Mouse (Mus musculus) neural tube, embryonic 11.5 days (tissue): ENCODE measurements at regions not wholly inside any gene's neighbourhood (a gene's known extent, or its start where the extent isn't known, plus 50 kb on each side); places are given as distances from the start of the nearest gene placed in this dataset.

Experiments used
- ATAC-seq: fragments of 200-750 bp; cut with Nextera tagmentation; 2 replicates; pipeline ENCODE4 v1.8.0; 2017; ENCODE audit warnings: moderate number of reproducible peaks, mild to moderate bottlenecking, moderate TSS enrichment, moderate library complexity; ENCODE audit not compliant: insufficient read depth, low FRiP score, low TSS enrichment
- DNase-seq: peaks from one replicate; pipeline ENCODE4 v3.0.0-alpha.2; 2015; ENCODE audit warnings: low spot score
- H3K27ac ChIP-seq: fragments of 300-500 bp; sonication (generic); 2 replicates; pipeline ENCODE4 v1.5.1; 2014; ENCODE audit warnings: low read depth, mild to moderate bottlenecking, low read length
- H3K27me3 ChIP-seq: fragments of 300-500 bp; sonication (generic); 2 replicates; pipeline ENCODE4 v1.6.1; 2014; ENCODE audit warnings: mild to moderate bottlenecking, low read length, mixed read lengths; ENCODE audit not compliant: control insufficient read depth, insufficient read depth
- H3K36me3 ChIP-seq: fragments of 300-500 bp; sonication (generic); 2 replicates; pipeline ENCODE4 v1.6.1; 2014; ENCODE audit warnings: mild to moderate bottlenecking, low read length, moderate library complexity, mixed read lengths; ENCODE audit not compliant: control insufficient read depth, insufficient read depth
- H3K4me1 ChIP-seq: fragments of 300-500 bp; sonication (generic); 2 replicates; pipeline ENCODE4 v1.6.1; 2014; ENCODE audit warnings: low read length, mixed read lengths; ENCODE audit not compliant: control insufficient read depth, insufficient read depth
- H3K4me2 ChIP-seq: fragments of 300-500 bp; sonication (generic); 2 replicates; pipeline ENCODE4 v1.6.1; 2014; ENCODE audit warnings: low read depth, mild to moderate bottlenecking, moderate library complexity
- H3K4me3 ChIP-seq: fragments of 300-500 bp; sonication (generic); 2 replicates; pipeline ENCODE4 v1.5.1; 2014; ENCODE audit warnings: low read depth, low read length
- H3K9ac ChIP-seq: fragments of 300-500 bp; sonication (generic); 2 replicates; pipeline ENCODE4 v1.6.1; 2014; ENCODE audit warnings: mild to moderate bottlenecking, low read length
- H3K9me3 ChIP-seq: fragments of 300-500 bp; sonication (generic); 2 replicates; pipeline ENCODE4 v1.6.1; 2016; ENCODE audit warnings: low read length; ENCODE audit not compliant: control insufficient read depth
- WGBS: fragments of 180-500 bp; shearing (Covaris S2); extraction: QIAGEN DNeasy Blood & Tissue Kit; methylation state at CpG from one replicate; pipeline ENCODE4 v1.1.7; 2014; 5-methylcytosine and 5-hydroxymethylcytosine counted together

DNA sequence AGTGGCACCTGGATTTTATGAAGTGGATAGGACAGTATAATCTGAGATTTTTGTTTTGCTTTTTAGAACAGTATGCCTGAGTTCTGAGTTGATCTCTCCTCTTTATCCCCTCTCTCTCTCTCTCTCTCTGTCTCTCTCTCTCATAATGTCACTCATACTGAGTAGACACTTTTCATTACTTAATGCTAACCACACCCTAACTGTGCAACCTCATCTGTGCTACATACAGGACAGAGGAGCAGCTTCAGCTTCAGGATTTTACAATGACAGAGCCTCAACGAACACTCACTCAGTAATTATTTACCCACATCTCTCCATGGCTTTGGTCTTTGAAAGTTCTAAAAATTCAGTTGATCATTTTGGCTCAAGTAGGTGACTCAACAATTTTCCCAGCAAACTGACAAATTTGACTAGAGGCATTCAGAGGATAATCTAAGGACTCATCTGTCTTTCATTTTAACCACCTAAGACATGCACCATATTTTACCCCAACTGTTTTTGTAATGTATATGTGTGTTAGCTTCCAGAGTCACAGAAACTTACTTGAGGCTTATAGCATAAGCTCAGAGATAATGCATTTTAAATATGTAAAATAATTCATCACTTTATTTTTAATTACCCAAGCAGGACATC is 256.4 kb upstream of the Myo3a start:
- no peaks in the 10 kb centered on the region for H3K9me3 ChIP-seq
- H3K4me2 ChIP-seq = no peak overlapping the region
- H3K9ac ChIP-seq = no peak overlapping the region
- DNase-seq (no peak), ATAC-seq (no peak)
- no peak overlapping the region for H3K4me3 ChIP-seq
- no peaks in the 10 kb centered on the region for H3K27me3 ChIP-seq
- H3K27ac ChIP-seq = no peak overlapping the region
- H3K4me1 ChIP-seq = no peaks in the 10 kb centered on the region
- 85% methylated on average over 1 of the region's 1 CpGs for WGBS
- H3K36me3 ChIP-seq = no peaks in the 10 kb centered on the region

DNA sequence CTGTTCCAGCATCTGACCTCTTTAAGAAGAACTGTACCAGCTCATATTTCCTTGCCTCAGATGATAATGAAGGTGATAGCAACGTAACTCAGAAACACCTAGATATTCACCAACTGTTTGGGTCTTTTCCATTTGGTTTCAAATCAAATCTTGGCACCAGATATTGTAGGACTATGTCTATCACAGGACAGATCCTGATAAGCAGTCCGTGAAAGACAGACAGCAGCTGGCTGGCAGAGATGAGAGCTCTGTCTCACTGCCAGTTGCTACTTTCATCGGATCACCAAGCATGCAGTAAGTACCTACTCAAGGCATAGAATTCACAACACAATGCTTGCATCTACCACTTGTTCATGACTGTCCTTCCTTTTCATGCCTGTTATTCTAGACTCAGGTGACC is 252.7 kb upstream of the Myo3a start:
- 90% methylated on average over 3 of the region's 3 CpGs for WGBS

GRCm38 (mm10) chr2:21975547-21975946 is 251.8 kb upstream of the Myo3a start:
- DNase-seq = no peak
- ATAC-seq = no peak
- Histone ChIP-seq H3K4me3 (no peak overlapping the region), H3K27me3 (no peaks in the 10 kb centered on the region), H3K9ac (no peak overlapping the region), H3K27ac (no peak overlapping the region), H3K36me3 (no peaks in the 10 kb centered on the region), H3K4me1 (no peaks in the 10 kb centered on the region), H3K4me2 (no peak overlapping the region), H3K9me3 (no peaks in the 10 kb centered on the region)
- WGBS = 46% methylated on average over 1 of the region's 1 CpGs

More for the DNA sequence above, 252.7 kb upstream of the Myo3a start:
- H3K4me1 ChIP-seq = no peaks in the 10 kb centered on the region
- H3K9ac ChIP-seq = no peak overlapping the region
- H3K9me3 ChIP-seq = no peaks in the 10 kb centered on the region
- ATAC-seq (no peak), DNase-seq (no peak)
- H3K36me3 ChIP-seq = no peaks in the 10 kb centered on the region
- H3K4me2 ChIP-seq = no peak overlapping the region
- H3K27me3 ChIP-seq = no peaks in the 10 kb centered on the region
- H3K27ac ChIP-seq = no peak overlapping the region
- H3K4me3 ChIP-seq = no peak overlapping the region

DNA sequence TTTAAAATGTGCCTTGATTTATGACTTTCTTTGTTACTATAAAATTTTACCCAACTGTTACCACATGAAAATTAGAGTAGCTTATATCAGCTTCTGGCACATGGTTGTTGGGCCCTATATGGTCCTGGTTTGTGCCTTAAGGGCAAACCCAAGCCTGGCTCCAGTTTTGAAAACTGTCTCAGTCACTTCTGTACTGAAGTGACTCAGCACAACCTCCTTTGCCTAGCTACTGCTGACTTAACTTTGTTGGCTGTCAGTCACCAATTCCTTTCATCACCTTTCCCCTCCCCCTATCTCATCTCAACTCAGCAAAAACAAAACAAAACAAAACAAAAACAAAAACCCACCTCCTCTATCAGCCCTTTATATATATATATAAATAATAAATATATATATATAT is 251.0 kb upstream of the Myo3a start:
- no peak for ATAC-seq
- H3K27me3 ChIP-seq = no peaks in the 10 kb centered on the region

GRCm38 (mm10) chr2:21976831-21977230 is 250.5 kb upstream of the Myo3a start:
- Histone ChIP-seq H3K36me3 (no peaks in the 10 kb centered on the region), H3K9ac (no peak overlapping the region), H3K4me2 (no peak overlapping the region), H3K4me1 (no peaks in the 10 kb centered on the region), H3K27me3 (no peaks in the 10 kb centered on the region), H3K27ac (no peak overlapping the region), H3K9me3 (no peaks in the 10 kb centered on the region), H3K4me3 (no peak overlapping the region)
- ATAC-seq = no peak
- 90% methylated on average over 2 of the region's 2 CpGs for WGBS
- DNase-seq = no peak

More for the DNA sequence above, 251.0 kb upstream of the Myo3a start:
- Histone ChIP-seq H3K4me1 (no peaks in the 10 kb centered on the region), H3K9ac (no peak overlapping the region), H3K36me3 (no peaks in the 10 kb centered on the region), H3K9me3 (no peaks in the 10 kb centered on the region), H3K4me2 (no peak overlapping the region), H3K27ac (no peak overlapping the region), H3K4me3 (no peak overlapping the region)
- no peak for DNase-seq

GRCm38 (mm10) chr2:21980177-21980576 is 247.1 kb upstream of the Myo3a start:
- Histone ChIP-seq H3K9ac (no peak overlapping the region), H3K36me3 (no peaks in the 10 kb centered on the region), H3K27me3 (no peaks in the 10 kb centered on the region), H3K9me3 (no peaks in the 10 kb centered on the region; the same call in 1 of the 2 replicates), H3K4me1 (no peaks in the 10 kb centered on the region), H3K4me2 (no peak overlapping the region), H3K4me3 (no peak overlapping the region), H3K27ac (no peak overlapping the region)
- ATAC-seq = no peak
- 86% methylated on average over 9 of the region's 9 CpGs for WGBS
- DNase-seq = no peak

GRCm38 (mm10) chr2:22024438-22024837 is 202.9 kb upstream of the Myo3a start:
- Histone ChIP-seq H3K9me3 (no peaks in the 10 kb centered on the region), H3K27ac (no peak overlapping the region), H3K9ac (no peak overlapping the region), H3K4me1 (no peaks in the 10 kb centered on the region), H3K27me3 (no peaks in the 10 kb centered on the region), H3K36me3 (no peaks in the 10 kb centered on the region), H3K4me3 (no peak overlapping the region), H3K4me2 (no peak overlapping the region)
- DNase-seq (no peak), ATAC-seq (no peak)
- WGBS = 90% methylated on average over 2 of the region's 2 CpGs

DNA sequence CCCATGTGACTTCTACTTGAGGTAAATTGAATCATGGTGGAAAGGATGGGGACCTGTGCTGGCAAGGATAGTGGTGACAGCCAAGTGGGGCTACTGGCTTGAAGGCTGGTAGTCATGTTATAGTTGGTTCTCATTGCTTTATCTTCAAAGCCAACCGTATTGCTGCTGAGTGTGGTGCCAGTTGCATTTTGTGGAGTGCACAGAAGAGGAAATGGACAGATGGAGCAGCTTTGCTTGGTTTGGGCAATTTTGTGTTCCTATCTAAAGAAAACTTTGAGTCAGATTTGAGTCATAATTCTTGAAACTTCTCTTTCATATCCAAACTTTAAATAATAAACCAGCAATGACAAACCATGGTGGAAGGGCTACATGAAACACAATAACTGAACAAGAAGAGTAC is 200.5 kb upstream of the Myo3a start:
- Histone ChIP-seq H3K9me3 (no peaks in the 10 kb centered on the region), H3K4me2 (no peak overlapping the region), H3K9ac (no peak overlapping the region), H3K4me3 (no peak overlapping the region), H3K27ac (no peak overlapping the region), H3K36me3 (no peaks in the 10 kb centered on the region), H3K4me1 (no peaks in the 10 kb centered on the region), H3K27me3 (no peaks in the 10 kb centered on the region)
- 95% methylated on average over 1 of the region's 1 CpGs for WGBS
- no peak for ATAC-seq
- DNase-seq = no peak

DNA sequence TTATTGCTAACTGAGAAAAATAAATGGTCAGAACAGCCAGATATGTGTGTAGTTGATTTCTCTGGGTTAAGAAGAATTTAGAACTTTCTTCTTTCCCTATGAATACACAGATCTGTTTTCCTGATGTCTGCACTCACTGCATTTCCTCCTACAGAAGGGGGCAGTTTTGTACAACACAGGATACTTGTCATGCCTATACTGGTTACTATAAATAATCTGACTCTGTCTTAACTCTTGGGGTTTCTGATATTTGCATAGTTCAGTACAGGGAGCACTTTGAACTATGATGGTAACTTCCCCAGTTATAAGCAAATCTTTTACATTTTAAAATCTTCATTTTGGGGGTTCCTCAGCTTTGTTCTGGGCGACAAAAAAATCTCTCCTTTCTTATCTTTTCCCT is 198.7 kb upstream of the Myo3a start:
- no peaks in the 10 kb centered on the region for H3K9me3 ChIP-seq
- no peak overlapping the region for H3K4me3 ChIP-seq
- H3K36me3 ChIP-seq = no peaks in the 10 kb centered on the region
- no peaks in the 10 kb centered on the region for H3K27me3 ChIP-seq
- H3K4me2 ChIP-seq = no peak overlapping the region
- no peak for ATAC-seq
- H3K4me1 ChIP-seq = no peaks in the 10 kb centered on the region
- no peak for DNase-seq
- H3K9ac ChIP-seq = no peak overlapping the region
- WGBS = 80% methylated on average over 1 of the region's 1 CpGs
- no peak overlapping the region for H3K27ac ChIP-seq
